Mouse (Mus musculus) forebrain, embryonic 14.5 days (tissue): ENCODE measurements around the gene Nfyb. TPM values are rescaled to one million over a fixed set of nuclear protein-coding genes. Genes with fewer than 3 reads are reported as not detected.

Source experiments
- ATAC-seq: fragments of 200-750 bp; cut with Nextera tagmentation; 2 replicates; pipeline ENCODE4 v1.8.0; 2017; ENCODE audit warnings: mild to moderate bottlenecking, moderate library complexity
- DNase-seq: peaks from one replicate; pipeline ENCODE4 v3.0.0-alpha.2; 2015; ENCODE audit warnings: low spot score
- H3K27ac ChIP-seq: fragments of 300-500 bp; sonication (generic); 2 replicates; pipeline ENCODE4 v1.5.1; 2014; ENCODE audit warnings: low read depth, mild to moderate bottlenecking, control low read depth, low read length, moderate library complexity
- H3K27me3 ChIP-seq: fragments of 300-500 bp; sonication (generic); replicated peaks from 2 replicates; pipeline ENCODE4 v1.6.1; 2014; ENCODE audit warnings: low read length, control low read depth, mixed read lengths; ENCODE audit not compliant: control insufficient read depth, insufficient read depth
- H3K36me3 ChIP-seq: fragments of 300-500 bp; sonication (generic); 2 replicates; pipeline ENCODE4 v1.6.1; 2014; ENCODE audit warnings: low read length, control low read depth; ENCODE audit not compliant: control insufficient read depth, insufficient read depth
- H3K4me1 ChIP-seq: fragments of 300-500 bp; sonication (generic); 2 replicates; pipeline ENCODE4 v1.6.1; 2014; ENCODE audit warnings: antibody characterized with exemption, low read length, control low read depth; ENCODE audit not compliant: control insufficient read depth, insufficient read depth
- H3K4me2 ChIP-seq: fragments of 300-500 bp; sonication (generic); 2 replicates; pipeline ENCODE4 v1.6.1; 2014; ENCODE audit warnings: mild to moderate bottlenecking, control low read depth, low read length
- H3K4me3 ChIP-seq: fragments of 300-500 bp; sonication (generic); 2 replicates; pipeline ENCODE4 v1.5.1; 2014; ENCODE audit warnings: low read depth, low read length, control low read depth
- H3K9ac ChIP-seq: fragments of 300-500 bp; sonication (generic); 2 replicates; pipeline ENCODE4 v1.6.1; 2014; ENCODE audit warnings: mild to moderate bottlenecking, low read length, control low read depth, moderate library complexity
- H3K9me3 ChIP-seq: fragments of 300-500 bp; sonication (generic); replicated peaks from 2 replicates; pipeline ENCODE4 v1.6.1; 2016; ENCODE audit warnings: low read length, control low read depth, mixed read lengths; ENCODE audit not compliant: control insufficient read depth
- WGBS: fragments of 180-500 bp; shearing (Covaris S2); extraction: QIAGEN DNeasy Blood & Tissue Kit; methylation state at CpG from one replicate; pipeline ENCODE4 v1.1.7; 2014; 5-methylcytosine and 5-hydroxymethylcytosine counted together
- polyA plus RNA-seq: library from polyadenylated mRNA; unstranded; fragments of >200 nt; fragmentation: Nextera tagmentation; extraction: Ambion mirVana; gene quantifications from 2 replicates; pipeline ENCODE4 v1.2.1, GENCODE M21; 2014

Nfyb gene
- polyA plus RNA-seq, 1 experiment from 2014 or later = 69.1 TPM

- no peak for ATAC-seq
These were observed 25.2 kb upstream of the Nfyb start for GRCm38 (mm10) chr10:82789181-82789580.

GRCm38 (mm10) chr10:82782472-82782871 lies 18.5 kb upstream of the Nfyb start:
- ATAC-seq (no peak), DNase-seq (no peak)
- WGBS = 47% methylated on average over 2 of the region's 2 CpGs
- no peaks in the 10 kb centered on the region for H3K27me3 ChIP-seq
- no peaks in the 10 kb centered on the region for H3K9me3 ChIP-seq
- H3K9ac ChIP-seq = no peak overlapping the region
- no peaks in the 10 kb centered on the region for H3K4me1 ChIP-seq
- H3K27ac ChIP-seq = no peak overlapping the region
- H3K36me3 ChIP-seq = no peaks in the 10 kb centered on the region
- no peak overlapping the region for H3K4me3 ChIP-seq
- H3K4me2 ChIP-seq = no peak overlapping the region

More at GRCm38 (mm10) chr10:82789181-82789580, 25.2 kb upstream of the Nfyb start:
- Histone ChIP-seq H3K4me1 (no peaks in the 10 kb centered on the region), H3K4me2 (no peak overlapping the region), H3K9me3 (no peaks in the 10 kb centered on the region), H3K4me3 (no peak overlapping the region), H3K9ac (no peak overlapping the region), H3K36me3 (no peaks in the 10 kb centered on the region), H3K27ac (no peak overlapping the region), H3K27me3 (no peaks in the 10 kb centered on the region)
- no peak for DNase-seq

GRCm38 (mm10) chr10:82780816-82781215 lies 16.9 kb upstream of the Nfyb start:
- no peak overlapping the region for H3K27ac ChIP-seq
- no peaks in the 10 kb centered on the region for H3K27me3 ChIP-seq
- H3K9ac ChIP-seq = no peak overlapping the region
- H3K9me3 ChIP-seq = no peaks in the 10 kb centered on the region
- DNase-seq (no peak), ATAC-seq (no peak)
- H3K4me3 ChIP-seq = no peak overlapping the region
- H3K4me2 ChIP-seq = no peak overlapping the region
- no peaks in the 10 kb centered on the region for H3K36me3 ChIP-seq
- H3K4me1 ChIP-seq = no peaks in the 10 kb centered on the region

GRCm38 (mm10) chr10:82780322-82780721 lies 16.4 kb upstream of the Nfyb start:
- H3K36me3 ChIP-seq = no peaks in the 10 kb centered on the region
- H3K27ac ChIP-seq = no peak overlapping the region
- DNase-seq = no peak
- H3K4me3 ChIP-seq = no peak overlapping the region
- no peaks in the 10 kb centered on the region for H3K9me3 ChIP-seq
- no peak overlapping the region for H3K9ac ChIP-seq
- H3K4me1 ChIP-seq = no peaks in the 10 kb centered on the region
- no peak for ATAC-seq
- 98% methylated on average over 3 of the region's 3 CpGs for WGBS
- H3K27me3 ChIP-seq = no peaks in the 10 kb centered on the region
- H3K4me2 ChIP-seq = no peak overlapping the region

GRCm38 (mm10) chr10:82779831-82780230 lies 15.9 kb upstream of the Nfyb start:
- no peak overlapping the region for H3K9ac ChIP-seq
- H3K27me3 ChIP-seq = no peaks in the 10 kb centered on the region
- H3K27ac ChIP-seq = no peak overlapping the region
- 98% methylated on average over 14 of the region's 14 CpGs for WGBS
- no peak overlapping the region for H3K4me2 ChIP-seq
- no peaks in the 10 kb centered on the region for H3K36me3 ChIP-seq
- DNase-seq (no peak), ATAC-seq (no peak)
- no peaks in the 10 kb centered on the region for H3K9me3 ChIP-seq
- H3K4me3 ChIP-seq = no peak overlapping the region
- no peaks in the 10 kb centered on the region for H3K4me1 ChIP-seq

- DNase-seq = no peak
These were observed 15.0 kb upstream of the Nfyb start for GRCm38 (mm10) chr10:82778791-82779549.

GRCm38 (mm10) chr10:82777886-82778285 lies 13.9 kb upstream of the Nfyb start:
- no peaks in the 10 kb centered on the region for H3K9me3 ChIP-seq
- no peaks in the 10 kb centered on the region for H3K27me3 ChIP-seq
- H3K4me1 ChIP-seq = no peaks in the 10 kb centered on the region
- 29% methylated on average over 13 of the region's 13 CpGs for WGBS
- no peaks in the 10 kb centered on the region for H3K36me3 ChIP-seq
- no peak overlapping the region for H3K4me2 ChIP-seq
- no peak for DNase-seq
- H3K9ac ChIP-seq = no peak overlapping the region
- no peak overlapping the region for H3K27ac ChIP-seq
- no peak for ATAC-seq
- no peak overlapping the region for H3K4me3 ChIP-seq

More at GRCm38 (mm10) chr10:82778791-82779549, 15.0 kb upstream of the Nfyb start:
- Histone ChIP-seq H3K4me2 (no peak overlapping the region), H3K9ac (no peak overlapping the region), H3K27me3 (no peaks in the 10 kb centered on the region), H3K27ac (no peak overlapping the region), H3K9me3 (no peaks in the 10 kb centered on the region), H3K36me3 (no peaks in the 10 kb centered on the region), H3K4me1 (no peaks in the 10 kb centered on the region), H3K4me3 (no peak overlapping the region)
- no peak for ATAC-seq
- 83% methylated on average over 8 of the region's 8 CpGs for WGBS

- Histone ChIP-seq H3K4me1 (no peaks in the 10 kb centered on the region), H3K4me3 (no peak overlapping the region), H3K9me3 (no peaks in the 10 kb centered on the region), H3K4me2 (no peak overlapping the region), H3K27me3 (no peaks in the 10 kb centered on the region), H3K36me3 (no peaks in the 10 kb centered on the region), H3K27ac (no peak overlapping the region), H3K9ac (no peak overlapping the region)
- ATAC-seq (no peak), DNase-seq (no peak)
- 29% methylated on average over 2 of the region's 2 CpGs for WGBS
These were observed 13.1 kb upstream of the Nfyb start for GRCm38 (mm10) chr10:82777075-82777474.

GRCm38 (mm10) chr10:82774841-82775240 lies 10.9 kb upstream of the Nfyb start:
- Histone ChIP-seq H3K9me3 (no peaks in the 10 kb centered on the region), H3K27me3 (no peaks in the 10 kb centered on the region), H3K36me3 (no peaks in the 10 kb centered on the region), H3K4me1 (no peaks in the 10 kb centered on the region), H3K4me2 (no peak overlapping the region), H3K9ac (no peak overlapping the region), H3K27ac (no peak overlapping the region), H3K4me3 (no peak overlapping the region)
- ATAC-seq = no peak
- DNase-seq = no peak
- WGBS = 92% methylated on average over 5 of the region's 5 CpGs
